Mouse (Mus musculus) liver, embryonic 16.5 days (tissue): ENCODE data around the gene Camkmt. TPM values are rescaled to one million over a fixed set of nuclear protein-coding genes. Genes with fewer than 3 reads are reported as not detected.
A peak's percentile ranks its signal among the peaks of the same experiment; 100 is the strongest.

Source experiments
- ATAC-seq: fragments of 200-750 bp; cut with Nextera tagmentation; 2 replicates; pipeline ENCODE4 v1.8.0; 2017; ENCODE audit warnings: low read depth, mild to moderate bottlenecking, moderate number of reproducible peaks, moderate library complexity
- H3K27ac ChIP-seq: fragments of 300-500 bp; sonication (generic); 2 replicates; pipeline ENCODE4 v1.5.1; 2014; ENCODE audit warnings: mild to moderate bottlenecking, low read length
- H3K27me3 ChIP-seq: fragments of 300-500 bp; sonication (generic); 2 replicates; pipeline ENCODE4 v1.6.1; 2014; ENCODE audit warnings: low read depth, low read length, mixed read lengths; ENCODE audit not compliant: control insufficient read depth, insufficient read depth
- H3K36me3 ChIP-seq: fragments of 300-500 bp; sonication (generic); 2 replicates; pipeline ENCODE4 v1.6.1; 2014; ENCODE audit warnings: mild to moderate bottlenecking; ENCODE audit not compliant: control insufficient read depth, insufficient read depth
- H3K4me1 ChIP-seq: fragments of 300-500 bp; sonication (generic); 2 replicates; pipeline ENCODE4 v1.6.1; 2014; ENCODE audit warnings: low read depth, low read length, mixed read lengths; ENCODE audit not compliant: control insufficient read depth
- H3K4me2 ChIP-seq: fragments of 300-500 bp; sonication (generic); 2 replicates; pipeline ENCODE4 v1.6.1; 2014; ENCODE audit warnings: low read depth, low read length, mixed read lengths
- H3K4me3 ChIP-seq: fragments of 300-500 bp; sonication (generic); 2 replicates; pipeline ENCODE4 v1.5.1; 2014; ENCODE audit warnings: low read depth, mild to moderate bottlenecking, low read length
- H3K9ac ChIP-seq: fragments of 300-500 bp; sonication (generic); 2 replicates; pipeline ENCODE4 v1.6.1; 2014; ENCODE audit warnings: low read depth, low read length
- H3K9me3 ChIP-seq: fragments of 300-500 bp; sonication (generic); replicated peaks from 2 replicates; pipeline ENCODE4 v1.6.1; 2016; ENCODE audit warnings: low read length; ENCODE audit not compliant: control insufficient read depth
- WGBS: fragments of 180-500 bp; shearing (Covaris S2); extraction: QIAGEN DNeasy Blood & Tissue Kit; methylation state at CpG from one replicate; pipeline ENCODE4 v1.1.7; 2014; ENCODE audit not compliant: insufficient replicate concordance; 5-methylcytosine and 5-hydroxymethylcytosine counted together
- polyA plus RNA-seq: library from polyadenylated mRNA; unstranded; fragments of >200 nt; fragmentation: Nextera tagmentation; extraction: Ambion mirVana; gene quantifications from 2 replicates; pipeline ENCODE4 v1.2.1, GENCODE M21; 2015

The Camkmt gene
- polyA plus RNA-seq, 1 experiment from 2014 or later, result 2.7 TPM

DNA sequence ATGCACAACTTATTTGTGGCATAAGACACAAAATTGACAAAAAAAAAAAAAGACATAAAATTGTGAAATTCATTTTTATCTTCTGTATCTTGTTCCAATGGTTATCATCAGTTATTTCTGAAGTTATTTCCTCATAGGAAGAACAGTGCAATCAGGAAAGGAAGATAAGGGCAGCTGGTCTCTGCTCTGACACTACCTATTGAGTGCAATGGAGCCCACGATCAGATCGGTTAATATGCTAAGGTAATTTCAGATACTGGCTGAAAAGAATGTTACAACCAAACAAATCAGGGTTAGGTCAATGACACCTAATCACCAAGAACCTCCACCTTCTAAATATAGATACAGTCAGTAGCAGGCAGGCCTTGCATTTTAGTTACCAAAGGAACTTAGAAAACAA, 5.0 kb upstream of the Camkmt start:
- no peak overlapping the region for H3K9ac ChIP-seq
- no peaks in the 10 kb centered on the region for H3K9me3 ChIP-seq
- H3K4me1 ChIP-seq, result peaks cover 8% of the 10 kb centered on the region
- ATAC-seq, result no peak
- H3K4me3 ChIP-seq, result no peak overlapping the region
- H3K4me2 ChIP-seq, result no peak overlapping the region
- no peak overlapping the region for H3K27ac ChIP-seq
- no peaks in the 10 kb centered on the region for H3K36me3 ChIP-seq
- no peaks in the 10 kb centered on the region for H3K27me3 ChIP-seq
- WGBS, result 31% methylated on average over 2 of the region's 2 CpGs

DNA sequence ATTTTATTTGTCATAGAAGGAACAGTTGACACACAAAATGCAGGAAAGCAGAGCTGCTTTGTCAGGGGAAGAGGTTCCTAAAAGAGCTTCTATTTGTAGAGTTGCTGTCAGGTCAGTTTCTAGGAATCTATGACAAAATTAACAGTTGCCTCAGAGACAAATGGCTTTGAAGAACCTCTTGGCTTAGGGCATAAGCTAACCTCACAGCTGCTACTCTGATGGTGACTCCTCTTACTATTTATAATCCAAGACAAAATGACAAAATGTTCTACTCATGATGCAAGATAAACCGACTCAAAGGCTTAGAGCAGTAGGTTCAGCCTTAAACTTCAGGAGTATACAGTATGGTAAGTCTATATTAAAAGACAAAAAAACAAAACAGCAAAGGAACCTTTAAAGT, 3.9 kb upstream of the Camkmt start:
- H3K9ac ChIP-seq, result no peak overlapping the region
- 62% methylated on average over 1 of the region's 1 CpGs for WGBS
- H3K27me3 ChIP-seq, result no peaks in the 10 kb centered on the region
- H3K4me1 ChIP-seq, result peaks cover 11% of the 10 kb centered on the region
- H3K27ac ChIP-seq, result no peak overlapping the region
- no peaks in the 10 kb centered on the region for H3K9me3 ChIP-seq
- no peak overlapping the region for H3K4me3 ChIP-seq
- no peaks in the 10 kb centered on the region for H3K36me3 ChIP-seq
- no peak for ATAC-seq
- no peak overlapping the region for H3K4me2 ChIP-seq

DNA sequence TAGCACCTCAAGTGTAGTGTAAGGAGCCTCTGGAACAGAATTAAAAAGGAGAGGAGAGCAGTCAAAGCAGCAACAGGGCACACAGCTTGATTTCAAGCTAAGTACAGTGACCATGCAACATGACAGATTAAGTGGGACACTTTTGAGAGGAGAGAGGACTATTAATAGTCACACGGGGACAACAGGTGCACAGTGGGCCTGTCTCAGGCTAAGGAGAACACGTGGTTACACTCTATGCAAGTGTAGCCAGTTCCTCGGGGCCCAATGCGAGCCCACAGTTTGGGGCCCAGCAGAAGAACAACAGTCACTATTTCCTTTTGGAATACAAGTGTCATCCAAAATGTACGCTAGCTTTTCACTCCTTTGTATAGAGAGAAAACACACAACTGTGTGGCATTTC, 2.8 kb upstream of the Camkmt start:
- H3K9ac ChIP-seq, result no peak overlapping the region
- peaks cover 11% of the 10 kb centered on the region for H3K4me1 ChIP-seq
- H3K4me3 ChIP-seq, result no peak overlapping the region
- no peaks in the 10 kb centered on the region for H3K27me3 ChIP-seq
- no peaks in the 10 kb centered on the region for H3K36me3 ChIP-seq
- 71% methylated on average over 5 of the region's 5 CpGs for WGBS
- no peak for ATAC-seq
- no peaks in the 10 kb centered on the region for H3K9me3 ChIP-seq
- no peak overlapping the region for H3K27ac ChIP-seq
- H3K4me2 ChIP-seq, result no peak overlapping the region

DNA sequence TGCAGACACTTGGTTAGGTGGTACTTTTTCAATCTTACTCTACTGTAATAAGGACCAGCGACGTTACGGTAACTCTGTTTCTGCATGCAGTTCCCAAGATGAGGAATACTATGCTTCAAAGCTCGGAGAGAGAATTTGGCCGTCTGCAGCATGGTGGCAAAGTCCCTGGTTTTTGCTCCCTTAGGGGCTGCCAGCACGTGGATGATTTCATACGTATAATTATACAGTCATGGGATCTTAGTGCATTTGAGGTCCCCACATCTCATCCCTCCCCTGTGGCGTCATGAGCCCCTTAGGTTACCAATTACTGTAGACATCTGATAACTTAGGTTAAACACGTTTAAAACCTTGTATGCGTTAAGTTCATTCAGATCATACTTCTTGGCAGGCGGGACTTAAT, 2.0 kb upstream of the Camkmt start:
- WGBS, result 81% methylated on average over 11 of the region's 11 CpGs

DNA sequence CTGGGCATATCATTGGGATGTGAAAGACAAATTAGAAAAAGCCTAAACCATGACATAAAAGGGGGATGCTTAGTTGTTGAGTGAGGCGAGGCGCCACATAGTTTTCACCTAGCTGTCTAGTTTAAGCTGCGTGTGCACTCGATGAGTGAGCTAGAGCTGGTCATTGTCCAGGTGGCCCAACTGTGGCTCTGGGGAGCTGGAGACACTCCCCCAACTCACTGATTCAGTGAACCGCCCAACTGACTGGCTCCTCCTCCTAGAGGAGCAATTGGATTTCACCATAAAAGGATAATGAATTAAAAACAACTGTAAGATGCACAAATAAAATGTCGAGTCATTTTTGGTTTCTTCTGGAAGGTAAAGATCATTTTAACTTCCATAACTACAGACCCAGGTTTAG, 1.3 kb upstream of the Camkmt start:
- WGBS, result 55% methylated on average over 6 of the region's 6 CpGs
- Histone ChIP-seq H3K9ac (no peak overlapping the region; the same call in 1 of the 2 replicates), H3K27me3 (no peaks in the 10 kb centered on the region), H3K36me3 (no peaks in the 10 kb centered on the region), H3K9me3 (no peaks in the 10 kb centered on the region), H3K27ac (no peak overlapping the region), H3K4me3 (peak overlapping the region; percentile 86), H3K4me2 (peak overlapping the region; percentile 91), H3K4me1 (peaks cover 11% of the 10 kb centered on the region)
- ATAC-seq, result no peak

More for the DNA sequence above, 2.0 kb upstream of the Camkmt start:
- H3K27ac ChIP-seq, result no peak overlapping the region
- H3K27me3 ChIP-seq, result no peaks in the 10 kb centered on the region
- no peaks in the 10 kb centered on the region for H3K36me3 ChIP-seq
- H3K4me2 ChIP-seq, result no peak overlapping the region
- ATAC-seq, result no peak
- H3K4me3 ChIP-seq, result no peak overlapping the region
- H3K9me3 ChIP-seq, result no peaks in the 10 kb centered on the region
- H3K4me1 ChIP-seq, result peaks cover 11% of the 10 kb centered on the region
- no peak overlapping the region for H3K9ac ChIP-seq

DNA sequence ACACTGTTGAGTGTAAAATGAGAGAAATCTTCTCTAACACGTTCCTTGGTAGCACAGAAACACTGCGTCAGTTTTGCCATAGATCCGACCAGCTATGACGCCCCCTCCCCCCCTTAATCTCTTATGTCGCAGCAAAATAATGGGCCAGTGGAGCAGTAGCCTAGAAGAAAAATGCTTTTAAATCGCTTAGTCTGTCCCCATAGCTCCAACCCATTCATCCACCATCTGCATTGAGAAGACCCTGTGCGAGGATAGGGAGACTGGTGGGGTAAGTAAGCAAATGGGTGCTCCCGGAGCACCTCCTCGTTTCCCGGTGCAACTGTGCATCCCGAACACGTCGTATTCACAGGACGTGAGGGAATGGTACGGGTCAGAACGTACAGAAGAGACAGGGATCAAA, 731 bp upstream of the Camkmt start:
- under 1% methylated on average over 16 of the region's 16 CpGs for WGBS
- Histone ChIP-seq H3K36me3 (no peaks in the 10 kb centered on the region), H3K4me3 (peak overlapping the region; percentile 86), H3K9me3 (no peaks in the 10 kb centered on the region), H3K27ac (peak overlapping the region; percentile 64), H3K9ac (peak overlapping the region; percentile 73), H3K27me3 (no peaks in the 10 kb centered on the region), H3K4me2 (peak overlapping the region; percentile 91), H3K4me1 (peaks cover 11% of the 10 kb centered on the region)
- no peak for ATAC-seq

DNA sequence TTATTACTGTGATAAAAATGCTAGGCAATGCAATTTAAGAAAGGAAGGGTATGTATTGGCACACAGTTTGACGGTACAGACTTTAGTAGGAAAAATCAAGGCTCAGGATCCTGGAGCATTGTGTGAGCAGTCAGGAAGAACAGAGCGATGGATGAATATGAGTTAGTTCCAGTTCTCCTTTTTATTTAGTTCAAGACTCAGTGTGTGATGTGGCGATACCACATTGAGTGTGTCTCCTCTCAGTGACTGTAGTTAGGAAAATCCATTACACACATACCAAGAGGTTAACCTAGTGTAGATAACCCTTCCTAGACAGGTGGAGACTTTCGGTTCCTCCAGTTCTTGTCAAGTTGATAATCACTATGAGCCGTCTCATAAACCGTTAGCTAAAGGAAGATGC, 1.4 kb downstream of the Camkmt start:
- H3K27me3 ChIP-seq, result no peaks in the 10 kb centered on the region
- WGBS, result 82% methylated on average over 6 of the region's 6 CpGs
- H3K4me3 ChIP-seq, result no peak overlapping the region
- H3K4me1 ChIP-seq, result peaks cover 11% of the 10 kb centered on the region
- no peak for ATAC-seq
- H3K4me2 ChIP-seq, result no peak overlapping the region
- no peak overlapping the region for H3K9ac ChIP-seq
- no peak overlapping the region for H3K27ac ChIP-seq
- H3K9me3 ChIP-seq, result no peaks in the 10 kb centered on the region
- H3K36me3 ChIP-seq, result no peaks in the 10 kb centered on the region

DNA sequence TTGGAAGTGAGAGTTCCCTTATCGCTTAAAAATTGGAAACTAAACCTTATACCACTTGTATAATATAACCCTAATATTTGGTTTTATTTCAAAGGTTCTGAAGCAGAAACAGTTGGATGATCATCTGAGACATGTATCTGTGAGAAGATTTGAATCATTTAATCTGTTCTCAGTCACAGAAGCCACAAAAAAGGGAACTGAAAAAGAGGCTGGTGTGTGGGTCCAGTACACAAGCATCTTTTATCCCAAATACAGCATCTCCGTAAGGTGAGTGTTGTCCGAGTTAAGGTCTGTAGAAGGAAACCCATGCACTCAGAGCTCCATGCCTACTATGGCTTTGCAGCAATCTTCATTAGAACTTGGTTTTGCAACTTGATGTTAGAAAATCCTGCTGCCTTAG, 6.0 kb downstream of the Camkmt start:
- H3K27me3 ChIP-seq, result no peaks in the 10 kb centered on the region
- H3K4me3 ChIP-seq, result no peak overlapping the region
- H3K36me3 ChIP-seq, result 0 out of 2 replicates have a peak, but pooled peaks cover 8% of the 10 kb centered on the region
- no peaks in the 10 kb centered on the region; the same call in 1 of the 2 replicates for H3K9me3 ChIP-seq
- no peak overlapping the region for H3K9ac ChIP-seq
- no peak for ATAC-seq
- 79% methylated on average over 3 of the region's 3 CpGs for WGBS
- H3K27ac ChIP-seq, result no peak overlapping the region
- H3K4me1 ChIP-seq, result peaks cover 3% of the 10 kb centered on the region
- no peak overlapping the region for H3K4me2 ChIP-seq

DNA sequence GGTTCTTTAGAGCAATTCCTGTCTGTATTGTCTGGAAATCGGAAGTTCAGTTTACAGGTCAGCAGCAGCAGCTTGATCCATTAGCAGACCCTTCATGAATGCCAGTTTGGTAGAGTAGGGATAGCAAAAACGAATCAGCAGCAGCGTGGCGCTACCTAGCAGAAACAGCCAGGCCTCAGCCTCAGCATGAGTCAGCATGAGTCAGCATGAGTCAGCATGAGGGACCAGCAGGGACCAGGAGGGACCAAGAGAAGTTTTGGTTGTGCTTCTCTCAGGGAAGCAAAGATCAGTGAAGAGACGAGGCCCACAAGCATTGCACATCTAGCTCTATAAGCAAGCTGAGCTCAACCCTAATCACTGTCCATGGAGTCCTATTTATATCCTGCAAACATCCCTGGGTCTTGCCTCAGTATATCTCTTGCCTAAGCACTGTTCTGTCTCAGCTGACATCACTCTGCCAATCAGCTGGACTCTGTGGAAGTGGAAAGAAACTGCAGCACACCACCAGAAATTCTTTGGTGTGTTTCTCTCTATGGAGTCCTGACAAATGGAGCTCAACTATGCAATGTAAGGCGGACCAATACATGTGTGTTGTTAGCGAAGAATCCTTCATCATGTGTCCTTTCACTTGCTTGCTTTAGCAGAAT, 8.4 kb downstream of the Camkmt start:
- 77% methylated on average over 7 of the region's 7 CpGs for WGBS
- peak; percentile 65 for ATAC-seq
- Histone ChIP-seq H3K4me3 (no peak overlapping the region), H3K9me3 (no peaks in the 10 kb centered on the region; the same call in 1 of the 2 replicates), H3K4me1 (peaks cover 6% of the 10 kb centered on the region), H3K27me3 (no peaks in the 10 kb centered on the region), H3K36me3 (0 out of 2 replicates have a peak, but pooled peaks cover 8% of the 10 kb centered on the region), H3K9ac (no peak overlapping the region), H3K4me2 (no peak overlapping the region), H3K27ac (no peak overlapping the region)
